Mouse (Mus musculus) c-Kit-positive CD71-positive TER-119-positive erythroid progenitor cells, embryonic 14.5 days (primary cell): ENCODE results near the gene Adss.
A peak's percentile ranks its signal among the peaks of the same experiment; 100 is the strongest.

ENCODE experiments used
- DNase-seq: peaks from one replicate; pipeline ENCODE4 v3.0.0-alpha.2; 2013; ENCODE audit warnings: low spot score

The Adss gene

DNA sequence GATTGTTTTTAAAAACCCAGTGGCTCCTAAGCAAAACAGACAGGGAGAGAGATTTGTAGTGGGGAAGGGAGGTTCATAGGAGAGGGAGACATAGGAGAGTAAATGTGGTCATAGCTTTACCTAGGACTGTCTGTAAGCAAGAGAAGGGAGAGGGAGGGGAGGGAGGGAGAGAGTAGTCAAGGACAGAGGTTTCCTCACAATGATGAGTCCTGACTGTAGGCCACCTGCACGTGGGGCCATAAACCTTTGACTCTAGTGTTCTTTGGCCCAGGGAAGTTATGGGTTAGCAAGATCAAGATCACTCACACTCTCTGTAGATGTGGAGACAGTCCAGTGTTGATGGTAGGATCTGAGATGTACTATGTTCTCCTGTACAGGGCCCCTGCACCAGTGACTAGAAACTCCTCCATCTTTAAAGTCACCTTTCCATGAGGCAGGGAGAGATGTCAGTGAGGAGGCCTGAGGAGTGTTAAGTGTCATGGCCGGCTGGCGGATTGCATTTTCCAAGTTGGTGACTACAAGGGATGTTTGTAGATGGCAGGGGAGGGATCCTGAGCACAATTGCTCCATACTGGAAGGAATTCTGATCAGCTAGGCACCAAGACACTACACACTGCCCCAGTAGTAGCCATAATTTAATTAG lies 68.3 kb downstream of the Adss start:
- DNase-seq, result no peak

DNA sequence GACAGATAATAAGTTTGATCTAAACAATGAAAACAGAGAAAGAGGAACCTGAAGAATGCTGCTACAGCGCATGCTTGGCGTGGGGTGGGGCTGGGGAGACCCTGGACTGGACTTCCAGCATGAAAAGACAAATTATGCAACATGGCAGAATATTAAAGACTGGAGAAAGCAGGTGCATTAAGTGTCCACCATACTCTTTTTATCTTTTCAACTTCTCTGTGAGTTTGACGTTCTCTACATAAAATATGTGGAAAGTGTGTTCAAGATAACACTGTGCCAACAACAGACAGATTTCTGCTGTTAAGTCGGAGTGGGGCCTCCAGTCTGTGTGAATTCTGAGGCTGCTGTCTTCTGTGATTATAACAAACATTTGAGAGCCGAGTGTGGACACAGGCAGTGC lies 69.4 kb downstream of the Adss start:
- DNase-seq, result no peak

GRCm38 (mm10) chr1:177723786-177724185 lies 72.5 kb downstream of the Adss start:
- no peak for DNase-seq

GRCm38 (mm10) chr1:177719029-177719427 lies 77.3 kb downstream of the Adss start:
- DNase-seq, result no peak

DNA sequence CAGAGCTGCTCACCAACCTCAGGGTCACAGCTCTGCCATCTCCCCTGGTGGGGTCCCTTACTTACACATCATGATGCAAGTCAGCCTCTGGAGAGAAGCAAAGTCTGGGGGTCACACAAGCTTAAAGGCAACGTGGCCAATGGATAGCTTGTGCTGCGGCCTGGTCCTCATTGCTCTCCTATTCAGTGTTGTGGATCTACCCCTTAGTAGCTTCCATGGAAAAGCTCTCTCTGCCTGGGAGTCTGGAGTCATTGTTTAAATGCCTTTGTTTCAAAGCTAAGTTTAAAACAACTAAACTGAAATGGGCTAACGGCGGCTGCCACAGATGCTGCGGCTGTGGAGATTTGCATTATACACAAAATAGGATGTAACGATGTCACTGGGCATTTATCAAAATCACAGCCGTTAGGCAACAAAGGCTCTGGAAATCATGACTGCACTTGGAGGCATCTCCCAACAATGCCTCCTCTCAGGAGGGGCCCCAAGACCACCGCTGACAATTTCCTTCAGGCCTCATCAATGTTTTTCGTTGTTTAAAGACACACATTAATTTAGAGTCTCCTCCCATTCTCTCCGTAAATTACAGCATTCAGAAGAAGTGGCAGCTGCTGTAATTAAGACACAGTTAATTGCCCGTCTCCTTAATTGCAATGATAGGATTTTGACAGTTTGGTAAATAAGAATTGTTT lies 77.8 kb downstream of the Adss start:
- DNase-seq, result no peak

DNA sequence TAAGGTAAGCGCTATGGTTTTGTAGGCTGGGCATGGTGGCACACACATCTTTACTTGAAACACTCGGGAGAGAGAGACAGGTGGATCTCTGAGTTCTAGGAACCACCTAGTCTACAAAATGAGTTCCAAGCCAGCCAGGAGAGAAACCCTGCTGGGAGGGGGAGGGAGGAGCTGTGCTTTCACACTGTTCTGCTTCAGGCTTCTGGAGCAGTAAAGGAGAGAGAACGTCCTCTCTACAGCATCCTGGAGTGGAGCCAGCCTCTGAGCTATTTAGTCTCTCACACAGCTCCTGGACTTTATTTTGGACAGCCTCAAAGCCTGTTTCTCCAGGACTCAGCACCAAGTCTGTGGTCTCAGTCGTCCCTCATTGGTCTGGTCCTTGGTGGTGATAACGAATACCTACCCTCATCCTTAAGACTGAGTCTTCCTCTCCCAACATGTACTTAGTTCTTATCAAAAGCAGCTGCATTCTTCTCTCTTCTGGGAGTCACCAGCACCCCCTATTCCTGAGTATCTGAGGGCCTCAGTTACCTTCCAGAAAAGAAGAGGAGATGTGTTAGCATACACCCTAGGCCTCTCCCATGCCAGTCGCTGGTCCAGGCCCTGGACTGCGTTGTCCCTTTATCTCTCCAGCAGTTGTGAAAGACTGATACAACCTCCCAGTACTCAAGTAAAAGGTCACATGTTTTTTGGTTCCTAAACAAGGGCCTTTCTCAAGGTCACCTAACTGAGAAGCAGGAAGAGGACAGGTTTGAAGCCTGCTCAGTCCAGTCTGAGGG lies 79.1 kb downstream of the Adss start:
- peak; percentile 25 for DNase-seq

DNA sequence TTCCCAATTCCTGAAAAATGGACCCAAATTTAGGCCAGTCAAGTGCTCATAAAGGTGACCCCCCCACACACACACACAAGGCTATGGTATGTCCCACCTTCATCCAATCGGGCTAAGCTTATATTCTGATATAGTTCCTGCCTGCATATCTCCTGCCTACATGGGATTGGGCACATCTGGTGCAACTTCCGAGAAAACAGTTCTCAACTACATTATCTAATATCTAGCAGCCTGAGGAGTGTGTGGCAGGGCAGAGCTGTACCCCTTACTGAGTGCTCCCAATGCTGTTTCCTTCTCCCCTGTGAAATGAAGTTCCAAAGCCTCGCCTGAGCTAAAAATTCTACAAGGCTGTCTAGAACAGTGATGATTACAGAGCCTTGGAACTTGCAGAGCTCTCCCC lies 79.9 kb downstream of the Adss start:
- DNase-seq, result peak; percentile 56

GRCm38 (mm10) chr1:177714397-177715012 lies 81.8 kb downstream of the Adss start:
- DNase-seq, result no peak

- DNase-seq, result no peak
These were observed 82.5 kb downstream of the Adss start for GRCm38 (mm10) chr1:177713635-177714396.
